Mouse (Mus musculus) E14TG2a.4 (cell line): ENCODE measurements around the gene Ercc2.

Source experiments
- CTCF ChIP-seq: conservative IDR thresholded peaks from 2 replicates; pipeline ENCODE4 v1.5.1; 2014; ENCODE audit warnings: low read length
- NANOG ChIP-seq: IDR thresholded peaks from 2 replicates; pipeline ENCODE4 v1.6.1; 2014; ENCODE audit warnings: borderline replicate concordance, low read length, mixed read lengths
- POU5F1 ChIP-seq: IDR thresholded peaks from 2 replicates; pipeline ENCODE4 v1.6.1; 2014; ENCODE audit warnings: low read length, borderline replicate concordance

DNA sequence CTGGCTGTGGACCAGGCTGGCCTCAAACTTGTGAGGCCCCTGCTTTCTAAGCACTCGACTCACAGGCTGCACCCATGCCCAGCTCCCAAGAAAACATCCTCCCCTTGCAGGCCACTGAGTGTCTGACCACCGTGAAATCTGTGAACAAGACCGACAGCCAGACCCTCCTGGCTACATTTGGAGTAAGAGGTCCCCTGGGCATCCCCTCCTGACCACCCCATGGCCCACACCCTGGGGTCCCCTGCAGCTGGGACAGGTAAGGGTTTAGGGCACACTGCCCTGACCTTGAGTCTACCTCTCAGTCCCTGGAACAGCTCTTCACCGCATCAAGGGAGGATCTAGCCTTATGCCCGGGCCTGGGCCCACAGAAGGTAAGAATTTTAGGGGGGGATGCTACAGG is 26.8 kb upstream of the Ercc2 start:
- no peak for TF ChIP-seq CTCF
- no peak for TF ChIP-seq POU5F1
- TF ChIP-seq NANOG, result no peak
